Mouse (Mus musculus) frontal cortex, postnatal 36 days (tissue): ENCODE data around the gene Dach2.
"Not testable (repeated sequence)": the region's sequence is repeated elsewhere in the genome, so short reads cannot be mapped to it uniquely, and the experiment has no call there.

Experiments
- DNase-seq, 2 experiments: peaks; one replicate each; pipeline ENCODE4 v3.0.0; 2022; ENCODE audit warnings: low spot score in 2 of 2

Dach2 gene

GRCm38 (mm10) chrX:113297404-113297803, at the start of gene Dach2:
Gene Dach2, plus strand, starts transcription at chrX:113297510.
- peak in 1 of 2 experiments; percentile 1 for DNase-seq

DNA sequence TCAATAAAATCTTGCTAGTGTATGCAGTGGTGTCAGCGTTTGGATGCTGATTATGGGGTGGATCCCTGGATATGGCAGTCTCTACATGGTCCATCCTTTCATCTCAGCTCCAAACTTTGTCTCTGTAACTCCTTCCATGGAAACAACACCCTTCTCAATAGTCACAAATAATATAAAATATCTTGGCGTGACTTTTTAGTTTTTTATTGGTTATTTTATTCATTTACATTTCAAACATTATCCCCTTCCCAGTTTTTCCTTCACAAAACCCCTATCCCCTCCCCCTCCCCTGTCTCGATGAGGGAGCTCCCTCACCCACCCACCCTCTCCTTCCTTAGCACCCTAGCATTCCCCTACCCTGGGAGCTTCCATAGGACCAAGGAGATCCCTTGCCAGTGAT, 44.9 kb upstream of the Dach2 start:
- DNase-seq: not testable (repeated sequence)

GRCm38 (mm10) chrX:113298031-113298430, 721 bp downstream of the Dach2 start:
- DNase-seq: peak; percentile 1 to 26

DNA sequence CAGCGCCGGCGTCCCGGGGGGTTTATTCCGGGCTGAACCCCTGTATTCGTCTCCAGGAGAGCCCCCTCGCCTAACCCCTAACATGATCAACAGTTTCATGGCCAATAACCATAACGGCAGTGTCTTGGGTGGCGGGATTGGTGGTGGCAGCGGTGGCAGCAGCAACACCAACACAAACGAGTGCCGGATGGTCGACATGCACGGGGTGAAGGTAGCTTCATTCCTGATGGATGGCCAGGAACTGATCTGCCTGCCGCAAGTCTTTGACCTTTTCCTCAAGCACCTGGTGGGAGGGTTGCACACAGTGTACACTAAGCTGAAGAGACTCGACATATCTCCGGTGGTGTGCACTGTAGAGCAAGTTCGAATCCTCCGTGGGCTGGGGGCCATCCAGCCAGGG, 1.2 kb downstream of the Dach2 start:
- no peak for DNase-seq

DNA sequence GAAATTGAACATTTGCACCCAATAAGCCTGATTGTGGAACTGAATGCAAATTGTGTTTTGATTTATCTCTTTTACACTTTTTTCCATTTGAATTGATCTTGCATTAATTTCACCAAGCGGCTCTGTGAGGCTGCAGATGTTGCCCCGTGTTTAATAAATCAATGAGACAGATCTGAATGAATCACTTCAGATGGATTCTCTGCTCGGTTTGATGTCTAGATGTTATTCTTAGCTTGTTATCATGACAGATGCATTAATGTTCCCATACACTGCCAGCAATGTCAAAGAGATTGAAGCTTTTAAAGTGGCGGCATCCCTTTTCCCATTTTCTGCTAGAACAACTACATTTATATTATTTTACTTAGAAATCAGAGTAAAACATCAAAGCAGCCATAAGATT, 7.0 kb downstream of the Dach2 start:
- no peak for DNase-seq

DNA sequence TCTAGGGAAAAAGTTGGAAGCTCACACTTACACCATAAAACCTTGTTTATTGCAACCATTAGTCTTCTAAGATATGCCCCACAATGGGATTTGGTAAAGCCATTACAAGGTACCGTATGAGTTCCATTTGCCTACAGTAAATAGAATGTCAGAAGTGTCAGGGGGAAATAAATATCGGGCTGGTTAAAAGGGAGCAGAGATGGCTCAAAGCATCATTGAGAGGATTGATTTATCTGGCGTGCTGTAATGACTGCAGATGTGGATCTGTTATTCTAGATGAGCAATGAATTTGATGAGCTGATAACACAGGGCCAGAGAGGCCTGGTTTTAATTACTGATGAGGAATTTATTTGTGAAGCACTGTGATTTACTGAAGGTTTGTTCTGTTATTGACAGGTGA, 40.8 kb downstream of the Dach2 start:
- DNase-seq: no peak

GRCm38 (mm10) chrX:113394417-113394816, 97.1 kb downstream of the Dach2 start:
- no peak for DNase-seq

- no peak for DNase-seq
These were observed 111.4 kb downstream of the Dach2 start for GRCm38 (mm10) chrX:113408756-113409155.

- DNase-seq: no peak
These were observed 124.3 kb downstream of the Dach2 start for GRCm38 (mm10) chrX:113421517-113422187.

GRCm38 (mm10) chrX:113482131-113482530, 184.8 kb downstream of the Dach2 start:
- DNase-seq: no peak

GRCm38 (mm10) chrX:113545106-113545505, 247.8 kb downstream of the Dach2 start:
- no peak for DNase-seq

DNA sequence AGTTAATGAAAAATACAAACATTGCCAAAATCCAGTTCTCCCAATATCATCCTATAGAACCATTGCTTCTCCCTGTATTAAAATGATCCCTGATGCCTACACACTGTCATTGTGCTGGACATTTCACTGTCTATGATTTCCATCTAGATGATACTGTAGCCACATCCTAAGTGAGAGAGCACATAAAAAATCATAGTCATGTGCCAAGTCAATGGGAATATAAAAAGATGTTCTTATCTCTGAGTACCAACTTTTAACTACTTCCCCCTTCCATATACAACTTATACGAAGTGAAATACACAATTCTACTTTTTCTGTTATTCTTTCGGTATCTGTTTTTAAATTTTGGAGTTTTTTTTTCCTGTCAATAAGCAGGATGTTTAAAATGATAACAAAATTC, 266.6 kb downstream of the Dach2 start:
- DNase-seq: no peak

DNA sequence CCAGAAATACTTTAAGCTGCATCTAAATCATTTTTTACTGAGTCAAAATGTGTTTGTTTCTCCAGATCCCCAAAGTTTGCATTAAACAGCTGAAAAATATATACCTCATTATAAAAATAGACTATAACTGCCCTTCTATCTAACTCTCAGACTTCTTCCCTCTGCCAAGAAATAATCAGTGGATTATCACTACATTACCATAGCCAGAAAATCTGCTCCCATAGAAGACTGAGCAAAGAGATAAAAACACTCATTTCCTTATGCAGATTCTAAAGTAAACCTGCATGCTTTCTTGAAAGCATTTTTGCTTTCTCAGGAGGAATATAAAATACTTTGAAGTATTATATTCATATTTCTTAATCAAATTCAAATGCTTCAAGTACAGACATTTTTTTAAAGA, 368.8 kb downstream of the Dach2 start:
- DNase-seq: no peak

- no peak for DNase-seq
These were observed 389.9 kb downstream of the Dach2 start for GRCm38 (mm10) chrX:113687163-113687562.

DNA sequence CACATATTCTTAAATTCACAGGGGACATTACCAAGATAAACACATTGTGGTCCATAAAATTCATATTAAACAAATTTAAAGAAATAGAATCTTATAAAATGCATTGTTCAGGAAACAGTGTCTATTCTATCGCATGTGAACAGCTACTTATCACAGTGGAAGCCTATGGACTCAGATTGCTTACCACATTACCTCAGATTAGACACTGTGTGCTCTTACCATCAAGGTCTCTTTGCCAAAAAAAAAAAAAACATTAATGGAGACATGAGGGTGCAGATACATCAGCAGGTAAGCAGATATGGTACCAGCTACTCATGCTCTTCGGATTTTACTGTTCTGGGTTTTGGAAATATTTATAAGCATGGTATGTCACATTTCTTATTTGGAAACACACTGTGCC, 415.1 kb downstream of the Dach2 start:
- no peak for DNase-seq

GRCm38 (mm10) chrX:113724124-113724523, 426.8 kb downstream of the Dach2 start:
- no peak for DNase-seq

GRCm38 (mm10) chrX:113747122-113747521, 449.8 kb downstream of the Dach2 start:
- DNase-seq: no peak

GRCm38 (mm10) chrX:113792264-113792663, 495.0 kb downstream of the Dach2 start:
- DNase-seq: no peak

DNA sequence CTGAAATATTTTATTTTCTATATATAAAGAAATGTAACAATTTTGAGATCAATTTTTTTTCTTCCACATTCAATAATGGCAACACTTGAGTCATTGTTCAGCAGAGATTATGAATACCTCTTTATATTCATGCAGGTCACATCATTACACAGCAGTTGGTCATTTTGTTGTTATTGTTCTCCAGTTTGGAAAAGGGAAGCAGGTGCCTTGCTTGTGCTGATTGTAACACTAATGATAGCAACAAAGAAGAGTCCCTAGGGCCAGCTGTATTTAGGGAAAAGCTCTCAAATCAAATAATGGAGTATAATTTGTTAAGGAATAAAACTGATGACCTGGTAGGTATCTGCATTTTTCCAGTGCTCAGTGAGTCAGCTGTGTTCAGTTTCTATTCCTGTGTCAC, 513.1 kb downstream of the Dach2 start:
- DNase-seq: no peak

DNA sequence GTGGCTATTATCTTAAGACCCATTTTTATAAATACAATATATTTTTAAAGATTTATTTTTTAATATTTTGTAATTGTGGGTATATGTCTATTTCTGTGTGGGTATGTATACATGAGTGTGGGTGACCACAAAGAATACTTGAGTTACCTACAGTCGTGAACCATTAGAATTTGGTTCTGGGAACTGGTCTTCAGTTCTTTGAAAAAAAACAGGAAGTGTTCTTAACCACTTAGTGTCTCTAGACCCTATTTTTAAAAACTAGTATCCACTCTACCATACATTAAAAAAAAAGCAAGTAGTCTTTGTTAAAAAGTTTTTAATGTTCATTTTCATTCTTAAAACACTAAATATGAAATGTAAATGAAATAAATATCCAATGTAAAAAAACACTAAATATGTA, 529.5 kb downstream of the Dach2 start:
- DNase-seq: no peak

- DNase-seq: no peak
These were observed 535.8 kb downstream of the Dach2 start for GRCm38 (mm10) chrX:113833062-113833461.

- no peak for DNase-seq
These were observed 570.7 kb downstream of the Dach2 start for GRCm38 (mm10) chrX:113867835-113868495.
